30 mouse cellular contexts compared by ENCODE assay signal in genomic region chr3:44130657-44131056, GRCm38 (mm10).
DNase-seq lines count a peak whose midpoint lies in the region; ATAC-seq and TF ChIP-seq lines count a peak whose summit lies in the region.
"Had no signal": no experiment of that assay in that cellular context is flagged by ENCODE, and none has a peak within 500 bp of the region (broad histone marks: within the 10 kb centered on the region; RNA-seq: fewer than 3 reads in every experiment).

No protein-coding gene starts in this region.

- TF ChIP-seq CTCF in hindbrain, postnatal 0 days (IDR thresholded peaks at IDR 0.05; ENCODE audit: low read depth) = no peak

- H3K4me3 ChIP-seq in forebrain, embryonic 16.5 days (replicated peaks; ENCODE audit: low read length) = no peak overlapping the region
- no peak overlapping the region for H3K4me3 ChIP-seq in forebrain, embryonic 11.5 days (ENCODE audit: low read depth, low read length)
- H3K4me3 ChIP-seq in neural tube, embryonic 12.5 days = no peak overlapping the region
- H3K4me3 ChIP-seq in hindbrain, postnatal 0 days (ENCODE audit: low read length) = no peak overlapping the region
- H3K4me3 ChIP-seq: embryonic facial prominence, embryonic 13.5 days; forebrain, embryonic 10.5 days; gastrocnemius, adult 2 months; heart, embryonic 12.5 days; kidney, embryonic 15.5 days; layer of hippocampus, adult 2 months; left cerebral cortex, adult 2 months; limb, embryonic 13.5 days; megakaryocyte, embryonic 14.5 days had no signal

- no peaks in the 10 kb centered on the region for H3K27me3 ChIP-seq in forebrain, embryonic 16.5 days (replicated peaks; ENCODE audit: control insufficient read depth, insufficient read depth, low read length)
- no peaks in the 10 kb centered on the region for H3K27me3 ChIP-seq in forebrain, embryonic 11.5 days (ENCODE audit: control insufficient read depth, insufficient read depth, low read length)
- no peaks in the 10 kb centered on the region for H3K27me3 ChIP-seq in neural tube, embryonic 12.5 days (replicated peaks)
- H3K27me3 ChIP-seq in hindbrain, postnatal 0 days (ENCODE audit: insufficient read depth, low read length) = no peaks in the 10 kb centered on the region
- H3K27me3 ChIP-seq: embryonic facial prominence, embryonic 13.5 days; heart, embryonic 12.5 days; kidney, embryonic 15.5 days; limb, embryonic 13.5 days; megakaryocyte, embryonic 14.5 days; Patski had no signal

- ATAC-seq in forebrain, embryonic 16.5 days = peak; percentile 55; the same call in 1 of the 2 replicates
- no peak for ATAC-seq in forebrain, embryonic 11.5 days (replicated peaks; ENCODE audit: low FRiP score)
- peak; percentile 53; the same call in 1 of the 2 replicates for ATAC-seq in neural tube, embryonic 12.5 days (ENCODE audit: low FRiP score, low read depth)
- no peak for ATAC-seq in hindbrain, postnatal 0 days
- ATAC-seq: liver, postnatal 0 days; Patski had no signal

- H3K36me3 ChIP-seq in forebrain, embryonic 16.5 days (ENCODE audit: control insufficient read depth, insufficient read depth) = no peaks in the 10 kb centered on the region
- no peaks in the 10 kb centered on the region for H3K36me3 ChIP-seq in forebrain, embryonic 11.5 days (ENCODE audit: control insufficient read depth, insufficient read depth, low read length)
- H3K36me3 ChIP-seq in neural tube, embryonic 12.5 days = no peaks in the 10 kb centered on the region
- H3K36me3 ChIP-seq in hindbrain, postnatal 0 days (ENCODE audit: insufficient read depth, low read length) = no peaks in the 10 kb centered on the region
- H3K36me3 ChIP-seq: embryonic facial prominence, embryonic 13.5 days; forebrain, embryonic 10.5 days; heart, embryonic 12.5 days; kidney, embryonic 15.5 days; limb, embryonic 13.5 days had no signal

- no peak for DNase-seq in forebrain, embryonic 11.5 days (ENCODE audit: low spot score)
- DNase-seq in neural tube, embryonic 10.5 days (ENCODE audit: extremely low spot score, low spot score) = no peak
- DNase-seq in hindbrain, postnatal 0 days (ENCODE audit: low spot score) = peak; percentile 5
- no peak for DNase-seq in cerebellum, adult 11-12 months
- DNase-seq in ovary, postnatal 36 days (ENCODE audit: low spot score) = no peak
- DNase-seq: adrenal gland, postnatal 10 days; cerebellum, adult 11 months; cerebellum, adult 9-11 months; gastrocnemius, adult 2 months; gastrocnemius, postnatal 36 days; heart, adult 18-20 months; heart, postnatal 4 days; kidney, adult 18-20 months; kidney, postnatal 36 days; liver, postnatal 0 days; lung, postnatal 4 days; retina, postnatal 1 day; right cerebral cortex, postnatal 14 days had no signal

- H3K9me3 ChIP-seq in forebrain, embryonic 16.5 days (ENCODE audit: control insufficient read depth, low read length) = no peaks in the 10 kb centered on the region
- no peaks in the 10 kb centered on the region for H3K9me3 ChIP-seq in forebrain, embryonic 11.5 days (ENCODE audit: control insufficient read depth, low read length)
- no peaks in the 10 kb centered on the region for H3K9me3 ChIP-seq in neural tube, embryonic 12.5 days
- no peaks in the 10 kb centered on the region for H3K9me3 ChIP-seq in hindbrain, postnatal 0 days (ENCODE audit: low read length)
- H3K9me3 ChIP-seq: embryonic facial prominence, embryonic 13.5 days; forebrain, embryonic 10.5 days; heart, embryonic 12.5 days; kidney, embryonic 15.5 days; limb, embryonic 13.5 days; megakaryocyte, embryonic 14.5 days had no signal

- no peak overlapping the region for H3K27ac ChIP-seq in forebrain, embryonic 16.5 days (ENCODE audit: low read length)
- H3K27ac ChIP-seq in forebrain, embryonic 11.5 days (ENCODE audit: low read depth, low read length) = no peak overlapping the region
- H3K27ac ChIP-seq in neural tube, embryonic 12.5 days = no peak overlapping the region
- H3K27ac ChIP-seq in hindbrain, postnatal 0 days = no peak overlapping the region
- H3K27ac ChIP-seq: embryonic facial prominence, embryonic 13.5 days; forebrain, embryonic 10.5 days; gastrocnemius, adult 2 months; kidney, embryonic 15.5 days; layer of hippocampus, adult 2 months; left cerebral cortex, adult 2 months; limb, embryonic 13.5 days had no signal

- H3K4me1 ChIP-seq in forebrain, embryonic 16.5 days (replicated peaks; ENCODE audit: control insufficient read depth, insufficient read depth, low read length) = no peaks in the 10 kb centered on the region
- H3K4me1 ChIP-seq in forebrain, embryonic 11.5 days (replicated peaks; ENCODE audit: control insufficient read depth, insufficient read depth, low read length) = no peaks in the 10 kb centered on the region
- no peaks in the 10 kb centered on the region for H3K4me1 ChIP-seq in neural tube, embryonic 12.5 days
- H3K4me1 ChIP-seq in hindbrain, postnatal 0 days (ENCODE audit: insufficient read depth, low read length) = no peaks in the 10 kb centered on the region
- H3K4me1 ChIP-seq: embryonic facial prominence, embryonic 13.5 days; forebrain, embryonic 10.5 days; heart, embryonic 12.5 days; kidney, embryonic 15.5 days; limb, embryonic 13.5 days; megakaryocyte, embryonic 14.5 days had no signal

- H3K4me2 ChIP-seq in forebrain, embryonic 16.5 days (ENCODE audit: low read length) = no peak overlapping the region
- no peak overlapping the region for H3K4me2 ChIP-seq in forebrain, embryonic 11.5 days (ENCODE audit: low read depth, low read length, severe bottlenecking)
- no peak overlapping the region for H3K4me2 ChIP-seq in neural tube, embryonic 12.5 days (replicated peaks)
- no peak overlapping the region for H3K4me2 ChIP-seq in hindbrain, postnatal 0 days (ENCODE audit: low read depth, low read length)
- H3K4me2 ChIP-seq: embryonic facial prominence, embryonic 13.5 days; heart, embryonic 12.5 days; kidney, embryonic 15.5 days; limb, embryonic 13.5 days; liver, embryonic 11.5 days had no signal

- H3K9ac ChIP-seq in forebrain, embryonic 16.5 days (replicated peaks; ENCODE audit: low read depth, low read length) = no peak overlapping the region
- H3K9ac ChIP-seq in forebrain, embryonic 11.5 days (ENCODE audit: low read length) = no peak overlapping the region
- H3K9ac ChIP-seq in neural tube, embryonic 12.5 days = no peak overlapping the region
- H3K9ac ChIP-seq in hindbrain, postnatal 0 days (replicated peaks; ENCODE audit: low read length) = no peak overlapping the region
- H3K9ac ChIP-seq: embryonic facial prominence, embryonic 13.5 days; heart, embryonic 12.5 days; kidney, embryonic 15.5 days; limb, embryonic 13.5 days; liver, postnatal 0 days had no signal

- 51% methylated on average over 1 of the region's 1 CpGs for WGBS in forebrain, embryonic 16.5 days
- 83% methylated on average over 1 of the region's 1 CpGs for WGBS in forebrain, embryonic 11.5 days
- WGBS in neural tube, embryonic 12.5 days = 74% methylated on average over 1 of the region's 1 CpGs
- WGBS in hindbrain, postnatal 0 days = 75% methylated on average over 1 of the region's 1 CpGs

Comparison
In these comparisons a context has a peak if more than half of its experiments do, and no peak if none do; other contexts are left out.
1. ATAC-seq: peak in forebrain, embryonic 16.5 days (single experiment) and neural tube, embryonic 12.5 days (single experiment); none in forebrain, embryonic 11.5 days (single experiment) and hindbrain, postnatal 0 days (single experiment).